ENCODE assay signal across 23 mouse cellular contexts in the genomic region with DNA sequence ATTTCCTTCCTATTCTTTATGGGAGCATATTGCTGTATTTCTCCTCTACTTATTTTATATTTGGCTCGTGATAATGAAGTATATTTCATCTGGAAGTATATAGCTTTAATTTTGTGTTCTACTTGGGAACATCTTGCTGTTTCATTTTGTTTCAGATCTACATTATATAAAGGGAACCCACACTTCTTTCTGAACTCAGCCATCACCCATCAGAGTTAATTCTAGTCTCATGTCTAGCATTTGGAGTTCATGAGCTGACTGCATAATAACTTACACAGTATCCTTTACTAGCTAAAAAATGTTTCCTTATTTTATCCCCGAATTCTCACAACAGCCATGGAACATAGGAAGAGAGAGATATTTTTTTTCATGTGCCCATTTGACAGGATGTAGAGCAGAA.
A peak's percentile ranks its signal among the peaks of the same experiment; 100 is the strongest.
DNase-seq lines count a peak whose midpoint lies in the region; ATAC-seq and TF ChIP-seq lines count a peak whose summit lies in the region.
"Had no signal": no experiment of that assay in that cellular context is flagged by ENCODE, and none has a peak within 500 bp of the region (broad histone marks: within the 10 kb centered on the region; RNA-seq: fewer than 3 reads in every experiment).

No protein-coding gene starts in this region.

- H3K4me3 ChIP-seq in midbrain, embryonic 11.5 days (ENCODE audit: low read depth, low read length), result no peak overlapping the region
- H3K4me3 ChIP-seq in midbrain, embryonic 16.5 days (ENCODE audit: low read depth, low read length), result no peak overlapping the region
- no peak overlapping the region for H3K4me3 ChIP-seq in lung, postnatal 0 days (ENCODE audit: low read depth, low read length)

- no peak for TF ChIP-seq CTCF in lung, postnatal 0 days (IDR thresholded peaks at IDR 0.05)

- no peak overlapping the region for H3K9ac ChIP-seq in midbrain, embryonic 11.5 days (ENCODE audit: low read length)
- H3K9ac ChIP-seq in midbrain, embryonic 16.5 days (ENCODE audit: low read depth, low read length), result no peak overlapping the region
- H3K9ac ChIP-seq in lung, postnatal 0 days (replicated peaks; ENCODE audit: low read depth), result no peak overlapping the region

- no peaks in the 10 kb centered on the region for H3K9me3 ChIP-seq in midbrain, embryonic 11.5 days (ENCODE audit: control insufficient read depth, low read length)
- H3K9me3 ChIP-seq in midbrain, embryonic 16.5 days (replicated peaks; ENCODE audit: control insufficient read depth, low read length, poor library complexity, severe bottlenecking), result no peaks in the 10 kb centered on the region
- no peaks in the 10 kb centered on the region for H3K9me3 ChIP-seq in lung, postnatal 0 days (ENCODE audit: low read length)
- H3K9me3 ChIP-seq: G1E had no signal

- no peak overlapping the region for H3K4me2 ChIP-seq in midbrain, embryonic 11.5 days
- H3K4me2 ChIP-seq in midbrain, embryonic 16.5 days (ENCODE audit: low read length), result no peak overlapping the region
- H3K4me2 ChIP-seq in lung, postnatal 0 days (replicated peaks; ENCODE audit: low read depth, low read length), result no peak overlapping the region

- 87% methylated on average over 2 of the region's 2 CpGs for WGBS in midbrain, embryonic 11.5 days
- 86% methylated on average over 2 of the region's 2 CpGs for WGBS in midbrain, embryonic 16.5 days
- 69% methylated on average over 2 of the region's 2 CpGs for WGBS in lung, postnatal 0 days

- no peaks in the 10 kb centered on the region for H3K27me3 ChIP-seq in midbrain, embryonic 11.5 days (ENCODE audit: control insufficient read depth, insufficient read depth, low read length)
- H3K27me3 ChIP-seq in midbrain, embryonic 16.5 days (ENCODE audit: control insufficient read depth, insufficient read depth, low read depth, low read length), result no peaks in the 10 kb centered on the region
- H3K27me3 ChIP-seq in lung, postnatal 0 days (replicated peaks; ENCODE audit: insufficient read depth, low read length), result no peaks in the 10 kb centered on the region
- H3K27me3 ChIP-seq: CH12.LX, Patski had no signal

- no peak for TF ChIP-seq EP300 in lung, postnatal 0 days (IDR thresholded peaks at IDR 0.05)

- no peak overlapping the region for H3K27ac ChIP-seq in midbrain, embryonic 11.5 days (ENCODE audit: low read depth, low read length)
- no peak overlapping the region for H3K27ac ChIP-seq in midbrain, embryonic 16.5 days (ENCODE audit: low read length)
- no peak overlapping the region for H3K27ac ChIP-seq in lung, postnatal 0 days (ENCODE audit: low read length)

- ATAC-seq in frontal cortex, adult (ENCODE audit: low TSS enrichment), result peak; percentile 91
- no peak for ATAC-seq in midbrain, embryonic 11.5 days (ENCODE audit: low FRiP score)
- ATAC-seq in midbrain, embryonic 16.5 days, result no peak
- no peak for ATAC-seq in lung, postnatal 0 days
- ATAC-seq: activated CD4-positive, CD25-positive, alpha-beta regulatory T cell, adult 4 months; CD4-positive, CD25-positive, alpha-beta regulatory T cell, adult 4 months; Patski had no signal

- no peaks in the 10 kb centered on the region for H3K36me3 ChIP-seq in midbrain, embryonic 11.5 days (ENCODE audit: control insufficient read depth, insufficient read depth, low read length)
- H3K36me3 ChIP-seq in midbrain, embryonic 16.5 days (ENCODE audit: control insufficient read depth, insufficient read depth, low read length), result no peaks in the 10 kb centered on the region
- no peaks in the 10 kb centered on the region for H3K36me3 ChIP-seq in lung, postnatal 0 days (ENCODE audit: insufficient read depth, low read length)
- H3K36me3 ChIP-seq: G1E had no signal

- DNase-seq in frontal cortex, adult 2 months (ENCODE audit: extremely low spot score in 1 of 2, low spot score in 1 of 2), result no peak
- peak; percentile 4 for DNase-seq in midbrain, embryonic 11.5 days (ENCODE audit: low spot score, missing footprints)
- peak; percentile 20 for DNase-seq in brain, adult 2 months (ENCODE audit: low read depth, low spot score)
- DNase-seq in telencephalon, adult 2 months (ENCODE audit: low read depth, low spot score), result peak; percentile 9
- DNase-seq in yolk sac, embryonic 10.5 days (ENCODE audit: low spot score), result no peak
- DNase-seq in lung, postnatal 0 days (ENCODE audit: low spot score), result no peak
- DNase-seq: adrenal gland, adult 2 months; adrenal gland, adult 8-10 months; adrenal gland, postnatal 10 days; adrenal gland, postnatal 14 days; adrenal gland, postnatal 25 days; adrenal gland, postnatal 36 days; B cell, adult 2 months; cerebellum, adult 11 months; cerebellum, adult 11-12 months; cerebellum, adult 18-20 months had no signal

- no peaks in the 10 kb centered on the region for H3K4me1 ChIP-seq in midbrain, embryonic 11.5 days (ENCODE audit: control insufficient read depth, insufficient read depth, low read length)
- no peaks in the 10 kb centered on the region for H3K4me1 ChIP-seq in midbrain, embryonic 16.5 days (ENCODE audit: control insufficient read depth, insufficient read depth, low read length)
- no peaks in the 10 kb centered on the region for H3K4me1 ChIP-seq in lung, postnatal 0 days (ENCODE audit: insufficient read depth, low read depth, low read length)

Comparison
In these comparisons a context has a peak if more than half of its experiments do, and no peak if none do; other contexts are left out.
1. DNase-seq: peak in midbrain, embryonic 11.5 days (single experiment), brain, adult 2 months (single experiment) and telencephalon, adult 2 months (single experiment); none in frontal cortex, adult 2 months (0 of 2), yolk sac, embryonic 10.5 days (single experiment) and lung, postnatal 0 days (single experiment).